Mouse (Mus musculus) mouse trophoblast stem cell (cell line): ENCODE measurements at regions not wholly inside any gene's neighbourhood (a gene's known extent, or its start where the extent isn't known, plus 50 kb on each side); places are given as distances from the start of the nearest gene placed in this dataset.

Source experiments
- in situ Hi-C, 2 experiments: fragments of 300-500 bp; cut with MseI, MboI; formaldehyde crosslinking; loops; 2 replicates in 1 of 2; 3 replicates in 1 of 2; pipeline ENCODE4 v1.15.1; 2025

GRCm38 (mm10) chr13:118849541-118849940, 179.9 kb downstream of the Fgf10 start:
- in situ Hi-C loops: no loop called here

DNA sequence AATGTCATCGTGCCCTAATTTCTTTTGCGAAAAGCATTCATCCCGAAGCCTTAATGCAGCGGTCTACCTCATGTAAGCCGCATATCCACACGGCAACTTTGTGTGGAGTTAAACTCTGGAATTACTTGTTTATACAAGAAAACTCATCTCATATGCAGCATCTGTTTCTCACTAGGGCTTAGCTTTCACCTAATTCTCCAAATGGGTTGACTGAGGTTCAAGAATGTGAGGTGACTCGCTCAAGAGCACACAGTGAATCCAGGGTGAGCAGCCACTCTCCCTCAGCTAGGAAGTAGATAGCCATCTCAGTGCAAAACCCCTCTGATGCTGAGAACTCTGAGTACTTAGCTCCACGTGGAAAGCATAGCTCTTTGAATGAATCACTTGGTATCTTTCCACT, 181.1 kb downstream of the Fgf10 start:
- in situ Hi-C loops: no loop called here

DNA sequence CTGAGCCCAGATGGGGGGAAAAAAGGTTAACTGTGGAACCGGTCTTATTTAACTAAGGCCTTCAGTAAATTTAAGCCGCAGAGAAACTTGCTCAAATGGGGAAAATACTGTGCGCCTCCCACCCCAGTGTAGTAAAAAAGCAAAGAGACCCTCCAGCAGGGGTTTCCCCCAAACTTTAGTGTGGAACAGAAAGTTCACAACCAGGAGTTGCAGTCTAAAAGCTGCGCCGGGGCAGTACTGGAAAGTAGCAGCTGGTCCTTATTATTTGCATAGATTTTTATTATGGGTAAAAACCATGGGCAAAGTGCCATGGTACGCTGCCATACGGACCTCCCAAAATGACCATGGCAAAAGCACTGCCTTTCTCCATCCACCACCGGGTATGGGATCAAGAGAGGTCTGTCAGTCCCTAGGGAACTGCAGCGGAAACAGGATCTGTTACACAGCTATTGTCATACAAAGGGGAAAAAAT, 216.8 kb downstream of the Fgf10 start:
- in situ Hi-C loops: no loop called here

DNA sequence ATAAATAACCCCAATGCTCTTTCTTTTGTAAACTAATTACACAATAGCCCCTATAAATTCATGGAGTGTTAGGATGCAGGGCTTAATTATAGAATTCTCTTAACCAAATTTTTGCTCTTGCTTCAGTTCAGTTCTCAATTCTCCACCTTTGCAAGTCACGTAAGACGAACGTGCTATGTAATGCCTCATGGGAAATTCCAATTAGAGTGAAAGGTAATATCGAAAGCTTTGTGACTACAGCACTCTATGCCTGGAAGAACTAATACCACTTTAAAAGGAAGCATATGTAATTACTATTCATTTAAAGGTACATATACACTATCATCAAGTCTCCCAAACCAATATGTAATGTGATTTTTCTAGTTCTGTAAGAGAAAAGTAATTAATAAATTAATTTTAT, 225.5 kb downstream of the Fgf10 start:
- in situ Hi-C loops: no loop called here

DNA sequence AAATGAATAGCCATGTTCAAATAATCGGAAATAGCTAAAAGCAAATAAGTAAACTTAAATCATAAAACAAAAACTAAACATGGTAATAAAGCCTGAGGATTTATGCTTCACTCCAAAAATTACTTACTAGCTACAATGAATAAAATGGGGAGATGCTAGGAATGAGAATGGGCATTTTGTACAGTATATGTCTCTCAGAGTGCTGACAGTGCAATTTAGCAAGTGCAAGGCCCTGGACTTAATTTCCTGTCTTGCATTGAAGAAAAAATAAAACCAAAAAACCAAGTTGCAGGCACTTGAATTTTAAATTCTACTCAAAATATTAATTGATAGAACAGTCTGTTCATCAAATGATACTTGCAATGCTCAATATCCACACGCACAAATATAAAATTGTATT, 232.4 kb downstream of the Fgf10 start:
- in situ Hi-C loops: no loop called here

DNA sequence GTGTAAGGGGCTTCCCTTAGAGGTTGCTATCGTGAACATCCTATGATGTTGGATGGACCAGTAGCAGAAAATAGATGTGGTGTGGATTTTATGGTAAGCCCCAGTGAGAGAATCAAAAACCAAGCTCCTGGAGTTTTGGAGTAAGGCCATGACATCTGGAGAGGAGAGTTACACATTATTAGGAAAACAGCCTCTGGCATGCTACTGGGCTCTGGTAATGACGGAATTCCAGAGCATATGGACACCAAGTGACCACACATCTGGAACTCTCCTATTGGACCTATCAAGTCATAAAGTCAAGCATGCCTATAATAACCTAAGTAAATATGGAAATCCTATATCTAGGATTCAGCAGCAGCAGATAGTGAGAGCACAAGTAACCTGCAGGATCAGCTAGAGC, 240.8 kb downstream of the Fgf10 start:
- in situ Hi-C loops: no loop called here

DNA sequence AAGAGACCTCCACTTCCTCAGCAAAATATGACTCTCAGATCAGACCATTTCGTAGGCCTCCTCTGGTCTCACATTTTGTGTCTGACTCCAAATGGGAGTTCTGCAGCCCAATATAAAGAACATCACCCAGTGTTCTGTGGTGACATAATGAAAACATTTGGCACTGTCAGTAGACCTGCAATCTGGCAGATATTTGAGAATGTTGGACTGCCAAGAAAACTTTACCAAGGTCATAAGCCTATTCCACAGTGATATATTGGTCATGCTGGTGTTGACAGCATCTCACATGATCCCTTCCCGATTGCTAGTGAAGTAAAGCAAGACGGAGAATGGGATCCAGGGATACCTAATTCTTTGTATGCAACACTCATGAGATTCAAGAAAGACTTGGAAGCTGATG, 271.2 kb downstream of the Fgf10 start:
- in situ Hi-C loops: no loop called here

DNA sequence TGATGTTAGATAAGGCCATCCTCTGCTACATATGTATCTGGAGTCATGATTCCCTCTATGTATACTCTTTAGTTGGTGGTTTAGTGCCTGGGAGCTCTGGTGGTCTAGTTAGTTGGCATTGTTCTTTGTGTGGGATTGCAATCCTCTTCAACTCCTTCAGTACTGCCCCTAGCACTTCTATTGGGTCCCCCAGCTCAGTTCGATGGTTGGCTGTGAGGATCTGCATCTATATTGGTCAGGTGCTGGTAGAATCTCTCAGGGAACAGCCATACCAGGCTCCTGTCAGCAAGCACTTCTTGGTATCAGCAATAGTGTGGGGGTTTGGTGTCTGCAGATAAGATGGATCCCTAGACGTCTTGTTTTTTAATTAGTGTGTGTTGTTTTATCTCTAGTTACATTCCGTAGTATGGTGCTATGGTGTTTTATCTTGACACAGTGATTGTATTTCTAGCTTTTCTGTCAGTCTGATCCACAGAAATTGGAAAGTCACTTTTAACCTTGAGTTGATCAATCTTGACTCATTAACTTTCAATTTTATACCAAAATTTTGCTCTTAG, 296.6 kb downstream of the Fgf10 start:
- in situ Hi-C loops: no loop called here

DNA sequence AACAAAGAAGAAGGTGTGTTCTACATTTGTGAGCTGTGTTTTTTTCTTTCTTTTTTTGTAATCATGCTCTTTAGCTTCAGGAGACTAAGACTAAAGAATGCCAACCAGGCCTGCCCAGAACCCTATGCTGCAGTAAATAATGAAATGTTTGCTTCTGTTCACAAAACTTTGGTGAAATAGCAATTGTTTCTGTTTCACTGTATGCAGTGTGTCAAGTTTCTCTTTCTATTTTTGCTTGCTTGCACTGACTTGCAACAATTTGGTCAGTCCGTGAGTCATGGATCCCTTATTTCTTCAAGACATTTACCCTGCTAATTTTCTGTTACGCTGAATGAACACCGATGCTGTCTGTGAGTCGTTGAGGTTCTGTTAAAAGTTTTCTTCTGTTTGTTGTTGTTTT, 298.1 kb downstream of the Fgf10 start:
- in situ Hi-C loops: no loop called here

DNA sequence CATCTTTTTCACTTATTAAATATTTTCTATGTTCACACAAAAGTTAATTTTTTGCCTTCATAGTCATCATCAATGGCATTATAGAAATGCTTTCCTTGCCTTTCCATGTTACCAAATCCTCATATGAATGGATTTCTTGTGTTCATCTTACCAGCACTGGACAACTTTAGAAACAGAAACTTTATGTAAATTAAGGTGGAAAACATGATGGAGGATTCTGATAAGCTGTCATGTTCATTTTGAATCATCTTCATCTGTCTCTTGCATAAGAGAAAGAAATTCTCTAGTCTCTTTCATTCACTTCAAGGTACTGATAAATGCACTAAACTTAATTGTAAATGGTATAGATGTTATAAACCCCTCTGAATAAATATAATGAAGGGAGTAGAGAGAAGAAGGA, 305.4 kb downstream of the Fgf10 start:
- in situ Hi-C loops: no loop called here

- in situ Hi-C loops: no loop called here
Observed at GRCm38 (mm10) chr13:118975519-118975918, 305.9 kb downstream of the Fgf10 start.

- in situ Hi-C loops: no loop called here
Observed at GRCm38 (mm10) chr13:118979505-118979904, 309.9 kb downstream of the Fgf10 start.

- in situ Hi-C loops: no loop called here
Observed at GRCm38 (mm10) chr13:118981196-118981810, 311.7 kb downstream of the Fgf10 start.

GRCm38 (mm10) chr13:118985285-118985684, 315.7 kb downstream of the Fgf10 start:
- in situ Hi-C loops: no loop called here

GRCm38 (mm10) chr13:119025305-119025975, 355.8 kb downstream of the Fgf10 start:
- in situ Hi-C loops: no loop called here

DNA sequence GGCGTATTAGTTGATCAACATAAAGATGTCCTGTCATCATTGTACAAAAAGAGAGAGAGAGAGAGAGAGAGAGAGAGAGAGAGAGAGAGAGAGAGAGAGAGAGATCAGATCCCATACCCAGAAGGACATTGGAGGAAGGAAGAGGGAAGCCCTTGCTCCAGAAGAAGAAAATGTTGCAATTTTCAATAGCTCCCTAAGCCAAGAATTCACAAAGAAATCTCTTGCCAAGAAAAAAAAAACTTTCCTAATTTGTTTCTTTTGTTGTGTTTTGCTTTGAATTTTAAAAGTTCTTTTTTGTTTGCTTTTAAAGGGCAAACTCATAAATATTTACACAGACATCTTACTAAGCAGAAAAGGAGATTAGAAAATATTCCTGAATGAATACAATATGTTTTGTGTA, 370.0 kb downstream of the Fgf10 start:
- in situ Hi-C loops: no loop called here

DNA sequence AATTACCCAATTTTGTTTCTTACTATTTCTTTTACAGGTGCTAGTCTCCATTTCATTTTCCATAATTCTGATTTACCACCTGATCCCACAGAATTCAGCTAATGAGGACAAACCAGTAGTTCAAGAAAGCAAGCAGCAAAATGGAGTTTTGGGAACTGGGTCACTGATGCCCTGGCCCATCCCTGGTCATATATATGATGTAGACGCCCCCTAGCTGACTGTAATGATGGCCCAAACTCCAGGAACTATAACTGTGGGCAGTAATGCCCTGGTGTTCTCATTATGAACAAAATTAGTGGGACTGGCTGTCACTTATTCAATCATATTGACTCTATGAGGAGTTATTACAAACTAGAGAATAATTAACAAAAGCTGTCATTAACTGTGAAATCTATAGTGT, 375.5 kb downstream of the Fgf10 start:
- in situ Hi-C loops: no loop called here

DNA sequence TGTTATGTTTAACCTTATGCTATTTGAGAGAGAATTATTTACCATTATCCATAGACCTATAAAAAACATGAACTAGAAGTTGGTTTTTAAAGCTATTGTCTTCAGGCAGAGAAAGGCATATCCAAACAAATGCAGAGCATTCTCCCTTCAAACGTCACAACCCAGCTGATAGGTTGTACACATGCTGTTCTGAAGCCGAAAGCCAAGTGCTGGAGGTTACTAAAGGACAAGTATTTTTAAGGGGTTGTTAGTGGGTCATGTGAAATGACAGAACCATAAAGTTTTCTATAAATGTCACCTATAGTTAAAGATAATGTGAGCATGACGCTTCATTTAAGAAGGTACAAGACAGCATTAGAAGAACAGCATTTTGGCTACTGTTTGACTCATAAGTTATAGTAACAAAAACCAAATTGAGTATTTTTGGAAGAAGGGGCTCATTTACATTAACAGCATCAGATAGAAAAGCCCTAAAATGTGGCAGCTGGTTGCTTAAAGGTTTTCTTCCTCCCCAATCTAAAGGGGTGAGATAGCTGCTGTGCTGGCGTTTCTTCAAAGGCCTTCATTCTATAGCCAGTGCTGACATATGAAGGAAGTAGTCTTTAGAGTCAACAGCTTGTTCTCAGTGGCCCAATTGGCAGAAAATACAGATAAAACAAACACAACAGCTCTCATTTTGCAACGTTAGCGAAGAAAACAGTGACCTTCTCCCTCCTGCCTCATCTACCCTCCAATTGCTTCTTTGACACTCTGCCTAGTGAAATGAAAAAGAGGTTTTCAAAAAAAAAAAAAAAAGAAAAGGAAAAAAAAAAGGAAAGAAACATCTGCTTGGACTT, 359.4 kb upstream of the Paip1 start:
- in situ Hi-C loops: no loop called here

GRCm38 (mm10) chr13:119069581-119069936, 358.8 kb upstream of the Paip1 start:
- in situ Hi-C loops: no loop called here

GRCm38 (mm10) chr13:119079243-119079642, 349.2 kb upstream of the Paip1 start:
- in situ Hi-C loops: no loop called here

GRCm38 (mm10) chr13:119081691-119082090, 346.7 kb upstream of the Paip1 start:
- in situ Hi-C loops: no loop called here

DNA sequence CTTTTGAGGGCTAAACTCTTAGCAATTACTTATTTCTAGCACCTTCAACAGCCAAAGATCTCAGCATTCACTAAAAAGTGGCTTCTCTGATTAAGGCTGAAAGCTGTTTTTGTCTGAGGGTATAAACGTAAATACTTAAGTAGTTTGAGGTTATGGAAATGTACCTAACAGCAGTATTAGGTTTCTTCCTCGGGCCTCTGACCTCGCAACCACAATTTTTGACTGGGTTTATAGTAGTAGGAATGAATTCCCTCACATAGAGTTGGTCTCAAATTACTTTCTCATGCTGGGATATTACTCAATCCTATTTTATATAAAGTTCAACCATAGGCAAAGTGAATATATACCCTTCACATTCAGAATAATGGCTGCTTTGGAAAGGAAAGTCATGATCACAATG, 310.5 kb upstream of the Paip1 start:
- in situ Hi-C loops: no loop called here

DNA sequence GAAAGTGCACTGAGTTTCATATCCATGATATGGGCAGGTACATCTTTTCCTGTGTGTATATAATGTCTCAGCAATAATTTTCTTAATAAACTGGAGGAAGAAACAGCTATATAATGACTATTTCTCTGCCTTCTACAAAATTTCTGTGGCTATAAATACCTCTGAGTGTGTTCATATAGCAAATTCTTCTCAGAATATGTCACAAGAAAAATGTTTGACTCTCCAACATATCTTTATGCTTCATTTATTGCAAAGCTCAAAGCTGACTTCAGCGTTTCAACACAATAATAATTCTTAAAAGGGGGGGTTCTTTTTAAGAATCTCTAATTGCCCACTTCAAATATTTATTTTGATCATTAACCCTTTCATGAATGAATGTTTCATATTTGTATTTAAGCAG, 310.0 kb upstream of the Paip1 start:
- in situ Hi-C loops: no loop called here
